Mouse (Mus musculus): ENCODE measurements at regions not wholly inside any gene's neighbourhood (a gene's known extent, or its start where the extent isn't known, plus 50 kb on each side); places are given as distances from the start of the nearest gene placed in this dataset.

DNA sequence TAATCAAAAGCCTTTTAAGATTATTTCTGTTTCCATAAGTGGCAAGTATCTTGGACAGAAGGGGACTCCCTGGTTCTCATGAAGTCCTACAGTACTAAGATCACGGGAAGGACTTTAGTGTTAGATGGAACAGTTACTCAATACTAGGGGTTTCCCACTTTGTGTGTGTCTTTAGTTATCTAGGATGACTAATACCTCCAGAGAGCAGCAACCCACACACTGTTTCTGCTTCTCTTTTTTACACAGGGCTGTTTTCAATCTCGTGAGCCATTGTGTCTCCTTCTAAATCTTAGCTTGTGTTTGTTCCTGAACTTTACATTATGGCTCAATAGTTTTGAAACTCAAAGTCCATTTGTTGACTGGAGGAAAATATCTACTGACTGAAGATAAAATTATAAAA is 496.5 kb upstream of the Impg1 start:
- DNase-seq (ENCODE audit: low spot score) = no peak
- no peak for ATAC-seq (ENCODE audit: low FRiP score, low read depth)
- Histone ChIP-seq H3K4me1 (ENCODE audit: control insufficient read depth, insufficient read depth, low read length) (no peaks in the 10 kb centered on the region), H3K9ac (ENCODE audit: low read depth, low read length, severe bottlenecking) (no peak overlapping the region), H3K27me3 (ENCODE audit: control insufficient read depth, insufficient read depth, low read length) (no peaks in the 10 kb centered on the region), H3K36me3 (ENCODE audit: control insufficient read depth, insufficient read depth, low read length) (no peaks in the 10 kb centered on the region), H3K9me3 (ENCODE audit: control insufficient read depth, low read length) (no peaks in the 10 kb centered on the region), H3K4me2 (replicated peaks; ENCODE audit: low read depth, low read length, severe bottlenecking) (no peak overlapping the region), H3K27ac (replicated peaks; ENCODE audit: low read depth, low read length) (no peak overlapping the region), H3K4me3 (replicated peaks; ENCODE audit: low read length) (no peak overlapping the region)
- 79% methylated on average over 2 of the region's 2 CpGs for WGBS
- no peak for TF ChIP-seq POLR2A (IDR thresholded peaks at IDR 0.05; ENCODE audit: borderline replicate concordance, extremely low read depth, insufficient read depth, insufficient read length)

GRCm38 (mm10) chr9:80942991-80943390 is 477.7 kb upstream of the Impg1 start:
- Histone ChIP-seq H3K27ac (replicated peaks; ENCODE audit: low read depth, low read length) (no peak overlapping the region), H3K9ac (ENCODE audit: low read depth, low read length, severe bottlenecking) (no peak overlapping the region), H3K4me1 (ENCODE audit: control insufficient read depth, insufficient read depth, low read length) (no peaks in the 10 kb centered on the region), H3K4me2 (replicated peaks; ENCODE audit: low read depth, low read length, severe bottlenecking) (no peak overlapping the region), H3K27me3 (ENCODE audit: control insufficient read depth, insufficient read depth, low read length) (no peaks in the 10 kb centered on the region), H3K9me3 (ENCODE audit: control insufficient read depth, low read length) (no peaks in the 10 kb centered on the region), H3K4me3 (replicated peaks; ENCODE audit: low read length) (no peak overlapping the region), H3K36me3 (ENCODE audit: control insufficient read depth, insufficient read depth, low read length) (no peaks in the 10 kb centered on the region)
- 66% methylated on average over 2 of the region's 2 CpGs for WGBS
- ATAC-seq (ENCODE audit: low FRiP score, low read depth) = no peak
- no peak for TF ChIP-seq POLR2A (IDR thresholded peaks at IDR 0.05; ENCODE audit: borderline replicate concordance, extremely low read depth, insufficient read depth, insufficient read length)
- DNase-seq (ENCODE audit: low spot score) = peak; percentile 16

- no peaks in the 10 kb centered on the region for H3K36me3 ChIP-seq (ENCODE audit: control insufficient read depth, insufficient read depth, low read length)
- no peaks in the 10 kb centered on the region for H3K9me3 ChIP-seq (ENCODE audit: control insufficient read depth, low read length)
- no peaks in the 10 kb centered on the region for H3K27me3 ChIP-seq (ENCODE audit: control insufficient read depth, insufficient read depth, low read length)
- no peak for ATAC-seq (ENCODE audit: low FRiP score, low read depth)
- H3K4me3 ChIP-seq (replicated peaks; ENCODE audit: low read length) = no peak overlapping the region
- no peak for DNase-seq (ENCODE audit: low spot score)
- H3K4me2 ChIP-seq (replicated peaks; ENCODE audit: low read depth, low read length, severe bottlenecking) = no peak overlapping the region
- H3K4me1 ChIP-seq (ENCODE audit: control insufficient read depth, insufficient read depth, low read length) = no peaks in the 10 kb centered on the region
- no peak for TF ChIP-seq POLR2A (IDR thresholded peaks at IDR 0.05; ENCODE audit: borderline replicate concordance, extremely low read depth, insufficient read depth, insufficient read length)
- H3K27ac ChIP-seq (replicated peaks; ENCODE audit: low read depth, low read length) = no peak overlapping the region
- H3K9ac ChIP-seq (ENCODE audit: low read depth, low read length, severe bottlenecking) = no peak overlapping the region
- WGBS = 60% methylated on average over 2 of the region's 2 CpGs
Measured at GRCm38 (mm10) chr9:80941424-80941823, 476.1 kb upstream of the Impg1 start.

DNA sequence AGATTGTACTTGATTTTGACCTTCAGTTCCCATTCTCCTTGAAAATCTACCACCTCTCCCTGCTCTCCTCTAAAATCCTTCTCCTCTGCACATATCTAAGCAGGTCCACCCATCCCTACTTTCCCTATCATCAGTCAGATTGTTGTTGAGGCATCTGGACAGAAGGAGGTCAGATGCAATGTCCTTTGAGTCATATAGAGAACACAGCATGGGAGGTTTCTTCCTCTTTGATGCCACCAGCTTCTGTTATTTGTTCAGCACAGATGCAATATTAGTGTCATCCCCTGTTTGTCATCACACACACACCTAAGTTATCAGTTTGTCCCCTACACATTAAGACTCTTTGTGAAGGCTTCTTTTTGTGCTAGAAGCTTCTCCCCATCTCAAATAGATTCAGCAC is 473.0 kb upstream of the Impg1 start:
- no peak overlapping the region for H3K4me2 ChIP-seq (replicated peaks; ENCODE audit: low read depth, low read length, severe bottlenecking)
- no peaks in the 10 kb centered on the region for H3K4me1 ChIP-seq (ENCODE audit: control insufficient read depth, insufficient read depth, low read length)
- H3K9ac ChIP-seq (ENCODE audit: low read depth, low read length, severe bottlenecking) = no peak overlapping the region
- no peaks in the 10 kb centered on the region for H3K27me3 ChIP-seq (ENCODE audit: control insufficient read depth, insufficient read depth, low read length)
- H3K4me3 ChIP-seq (replicated peaks; ENCODE audit: low read length) = no peak overlapping the region
- H3K27ac ChIP-seq (replicated peaks; ENCODE audit: low read depth, low read length) = no peak overlapping the region
- ATAC-seq (ENCODE audit: low FRiP score, low read depth) (no peak), DNase-seq (ENCODE audit: low spot score) (no peak)
- no peak for TF ChIP-seq POLR2A (IDR thresholded peaks at IDR 0.05; ENCODE audit: borderline replicate concordance, extremely low read depth, insufficient read depth, insufficient read length)
- no peaks in the 10 kb centered on the region for H3K9me3 ChIP-seq (ENCODE audit: control insufficient read depth, low read length)
- H3K36me3 ChIP-seq (ENCODE audit: control insufficient read depth, insufficient read depth, low read length) = no peaks in the 10 kb centered on the region

DNA sequence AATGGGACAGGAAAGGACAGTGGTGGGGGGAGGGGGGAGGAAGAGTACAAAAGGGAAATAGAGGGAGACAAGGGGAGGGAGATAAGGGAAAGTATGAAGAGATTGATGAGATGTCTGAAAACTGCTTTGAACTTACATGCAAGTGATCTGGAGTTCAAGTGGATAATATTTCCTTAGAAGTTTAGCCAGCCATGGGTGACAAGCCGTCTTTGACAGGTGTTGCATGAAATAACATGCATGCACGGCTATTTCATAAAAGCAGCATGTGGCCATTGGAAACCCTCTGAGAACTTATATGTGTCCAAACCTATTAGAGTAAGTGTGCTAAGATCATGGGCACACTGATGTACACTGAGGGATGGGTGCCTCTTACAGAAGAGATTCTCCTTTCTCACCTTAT is 465.3 kb upstream of the Impg1 start:
- no peak overlapping the region for H3K4me3 ChIP-seq (replicated peaks; ENCODE audit: low read length)
- no peak overlapping the region for H3K9ac ChIP-seq (ENCODE audit: low read depth, low read length, severe bottlenecking)
- TF ChIP-seq POLR2A (IDR thresholded peaks at IDR 0.05; ENCODE audit: borderline replicate concordance, extremely low read depth, insufficient read depth, insufficient read length) = no peak
- H3K4me2 ChIP-seq (replicated peaks; ENCODE audit: low read depth, low read length, severe bottlenecking) = no peak overlapping the region
- no peaks in the 10 kb centered on the region for H3K36me3 ChIP-seq (ENCODE audit: control insufficient read depth, insufficient read depth, low read length)
- H3K9me3 ChIP-seq (ENCODE audit: control insufficient read depth, low read length) = no peaks in the 10 kb centered on the region
- 57% methylated on average over 2 of the region's 2 CpGs for WGBS
- no peak for DNase-seq (ENCODE audit: low spot score)
- no peaks in the 10 kb centered on the region for H3K4me1 ChIP-seq (ENCODE audit: control insufficient read depth, insufficient read depth, low read length)
- no peak for ATAC-seq (ENCODE audit: low FRiP score, low read depth)
- H3K27me3 ChIP-seq (ENCODE audit: control insufficient read depth, insufficient read depth, low read length) = no peaks in the 10 kb centered on the region
- no peak overlapping the region for H3K27ac ChIP-seq (replicated peaks; ENCODE audit: low read depth, low read length)

GRCm38 (mm10) chr9:80920304-80920703 is 455.0 kb upstream of the Impg1 start:
- no peak overlapping the region for H3K27ac ChIP-seq (replicated peaks; ENCODE audit: low read depth, low read length)
- H3K4me2 ChIP-seq (replicated peaks; ENCODE audit: low read depth, low read length, severe bottlenecking) = no peak overlapping the region
- DNase-seq (ENCODE audit: low spot score) (no peak), ATAC-seq (ENCODE audit: low FRiP score, low read depth) (no peak)
- WGBS = 84% methylated on average over 1 of the region's 1 CpGs
- H3K9me3 ChIP-seq (ENCODE audit: control insufficient read depth, low read length) = no peaks in the 10 kb centered on the region
- no peak for TF ChIP-seq POLR2A (IDR thresholded peaks at IDR 0.05; ENCODE audit: borderline replicate concordance, extremely low read depth, insufficient read depth, insufficient read length)
- no peaks in the 10 kb centered on the region for H3K4me1 ChIP-seq (ENCODE audit: control insufficient read depth, insufficient read depth, low read length)
- no peak overlapping the region for H3K9ac ChIP-seq (ENCODE audit: low read depth, low read length, severe bottlenecking)
- no peaks in the 10 kb centered on the region for H3K36me3 ChIP-seq (ENCODE audit: control insufficient read depth, insufficient read depth, low read length)
- no peaks in the 10 kb centered on the region for H3K27me3 ChIP-seq (ENCODE audit: control insufficient read depth, insufficient read depth, low read length)
- H3K4me3 ChIP-seq (replicated peaks; ENCODE audit: low read length) = no peak overlapping the region

Data from limb, embryonic 14.5 days (tissue).